ENCODE assay signal across 25 mouse cellular contexts in the genomic region with DNA sequence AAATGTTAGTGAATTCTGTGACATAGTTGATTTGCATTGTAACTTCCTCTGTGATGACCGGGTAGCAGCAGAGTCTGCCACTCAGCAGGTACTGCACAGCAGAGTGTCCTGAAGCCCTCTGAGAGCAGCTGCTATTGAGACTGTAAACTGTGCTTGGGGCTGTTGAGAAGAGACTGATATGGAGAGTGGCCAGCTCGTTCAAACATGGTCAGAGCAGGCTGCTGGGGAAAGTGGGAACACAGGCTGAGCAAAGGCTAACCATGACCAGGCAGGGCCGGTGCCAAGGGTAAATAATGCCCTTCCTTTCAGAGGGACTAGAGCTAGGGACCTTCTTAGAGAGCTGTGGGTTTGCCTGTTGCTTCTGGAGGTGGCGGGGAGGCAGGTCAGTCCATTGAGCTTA. TPM values are rescaled to one million over a fixed set of nuclear protein-coding genes. Genes with fewer than 3 reads are reported as not detected.
"Had no signal": no experiment of that assay in that cellular context is flagged by ENCODE, and none has a peak within 500 bp of the region (broad histone marks: within the 10 kb centered on the region; RNA-seq: fewer than 3 reads in every experiment).

No protein-coding gene starts in this region.

- H3K9ac ChIP-seq: lung, embryonic 14.5 days; midbrain, embryonic 12.5 days; neural tube, embryonic 13.5 days; neural tube, embryonic 15.5 days had no signal

- DNase-seq: lung, adult 18-20 months; lung, embryonic 14.5 days; lung, postnatal 14 days; lung, postnatal 4 days; midbrain, embryonic 14.5 days; retina, postnatal 1 day; right cerebral cortex, adult 18-20 months; right cerebral cortex, postnatal 25 days; right cerebral cortex, postnatal 4 days; spleen, adult 18-20 months; thymus, adult 2 months; thymus, postnatal 25 days; thymus, postnatal 4 days had no signal

- H3K4me1 ChIP-seq: midbrain, embryonic 10.5 days; midbrain, embryonic 12.5 days; neural tube, embryonic 13.5 days; neural tube, embryonic 15.5 days had no signal

- ATAC-seq: midbrain, embryonic 16.5 days had no signal

- H3K4me3 ChIP-seq: midbrain, embryonic 10.5 days; midbrain, embryonic 12.5 days; myocyte; neural tube, embryonic 13.5 days; neural tube, embryonic 15.5 days had no signal

- H3K4me2 ChIP-seq: lung, embryonic 14.5 days; midbrain, embryonic 12.5 days; neural tube, embryonic 13.5 days; neural tube, embryonic 15.5 days had no signal

- H3K27me3 ChIP-seq: midbrain, embryonic 12.5 days; neural tube, embryonic 13.5 days; neural tube, embryonic 15.5 days had no signal

- H3K27ac ChIP-seq: midbrain, embryonic 10.5 days; midbrain, embryonic 12.5 days; neural tube, embryonic 13.5 days; neural tube, embryonic 15.5 days had no signal

- H3K9me3 ChIP-seq: midbrain, embryonic 10.5 days; midbrain, embryonic 12.5 days; neural tube, embryonic 13.5 days; neural tube, embryonic 15.5 days had no signal

RNA-seq across cellular contexts. Expression of a gene that starts 14.1 kb away (rescaled TPM):
- total RNA-seq: megakaryocyte-erythroid progenitor cell, adult 5-6 weeks had no signal
- polyA plus RNA-seq: liver, embryonic 16.5 days; lung, embryonic 14.5 days; lung, embryonic 16.5 days; midbrain, embryonic 12.5 days; neural tube, embryonic 11.5 days; stomach, embryonic 16.5 days had no signal

RNA-seq across cellular contexts. Expression of a gene that starts 24.0 kb away (rescaled TPM):
- total RNA-seq: megakaryocyte, adult 5-6 weeks; megakaryocyte-erythroid progenitor cell, adult 5-6 weeks had no signal
- polyA plus RNA-seq: myocyte; thymus, adult 2 months had no signal
